Mouse (Mus musculus): ENCODE results near the gene Inpp5b.
A peak's percentile ranks its signal among the peaks of the same experiment; 100 is the strongest.
"Not testable (repeated sequence)": the region's sequence is repeated elsewhere in the genome, so short reads cannot be mapped to it uniquely, and the experiment has no call there.

Gene Inpp5b

GRCm38 (mm10) chr4:124709961-124710446, 31.6 kb upstream of the Inpp5b start:
- DNase-seq (ENCODE audit: low read depth) = no peak

- no peak for DNase-seq (ENCODE audit: low read depth)
Measured at GRCm38 (mm10) chr4:124710776-124711291, 30.8 kb upstream of the Inpp5b start.

GRCm38 (mm10) chr4:124712618-124713017, 29.0 kb upstream of the Inpp5b start:
- no peak for DNase-seq (ENCODE audit: low read depth)

- DNase-seq (ENCODE audit: low read depth) = not testable (repeated sequence)
Measured at GRCm38 (mm10) chr4:124713850-124714249, 27.8 kb upstream of the Inpp5b start.

GRCm38 (mm10) chr4:124714545-124715481, 26.8 kb upstream of the Inpp5b start, which contains the start of gene Sf3a3:
TSS of gene Sf3a3 (plus strand) at chr4:124714776.
- peak; percentile 94 for DNase-seq (ENCODE audit: low read depth)

- DNase-seq (ENCODE audit: low read depth) = no peak
Measured at GRCm38 (mm10) chr4:124719101-124719500, 22.5 kb upstream of the Inpp5b start.

GRCm38 (mm10) chr4:124726121-124726520, 15.5 kb upstream of the Inpp5b start:
- DNase-seq (ENCODE audit: low read depth) = no peak

GRCm38 (mm10) chr4:124736952-124737351, 4.7 kb upstream of the Inpp5b start:
- no peak for DNase-seq (ENCODE audit: low read depth)

- DNase-seq (ENCODE audit: low read depth) = no peak
Measured at GRCm38 (mm10) chr4:124737486-124737885, 4.2 kb upstream of the Inpp5b start.

GRCm38 (mm10) chr4:124738013-124738412, 3.6 kb upstream of the Inpp5b start:
- DNase-seq (ENCODE audit: low read depth) = no peak

GRCm38 (mm10) chr4:124738783-124739182, 2.9 kb upstream of the Inpp5b start:
- DNase-seq (ENCODE audit: low read depth) = no peak

- DNase-seq (ENCODE audit: low read depth) = no peak
Measured at GRCm38 (mm10) chr4:124742839-124743238, 1.2 kb downstream of the Inpp5b start.

- no peak for DNase-seq (ENCODE audit: low read depth)
Measured at GRCm38 (mm10) chr4:124746577-124746976, 4.9 kb downstream of the Inpp5b start.

GRCm38 (mm10) chr4:124747851-124748250, 6.2 kb downstream of the Inpp5b start:
- no peak for DNase-seq (ENCODE audit: low read depth)

GRCm38 (mm10) chr4:124751300-124752250, 9.9 kb downstream of the Inpp5b start:
- DNase-seq (ENCODE audit: low read depth) = peak; percentile 98

GRCm38 (mm10) chr4:124752281-124753199, 10.9 kb downstream of the Inpp5b start:
- DNase-seq (ENCODE audit: low read depth) = peak; percentile 80

GRCm38 (mm10) chr4:124755526-124755925, 13.9 kb downstream of the Inpp5b start:
- DNase-seq (ENCODE audit: low read depth) = no peak

- no peak for DNase-seq (ENCODE audit: low read depth)
Measured at GRCm38 (mm10) chr4:124759305-124759811, 17.7 kb downstream of the Inpp5b start.

- no peak for DNase-seq (ENCODE audit: low read depth)
Measured at GRCm38 (mm10) chr4:124761201-124761600, 19.6 kb downstream of the Inpp5b start.

- DNase-seq (ENCODE audit: low read depth) = no peak
Measured at GRCm38 (mm10) chr4:124762858-124763452, 21.3 kb downstream of the Inpp5b start.

Measured in c-Kit-positive CD71-positive TER-119-negative erythroid progenitor cells, embryonic 14.5 days (primary cell).